Mouse (Mus musculus) ES-E14 (cell line): ENCODE measurements around the gene Dnah6.

Experiments used
- CHD2 ChIP-seq: IDR thresholded peaks from 2 replicates; pipeline ENCODE4 v1.6.1; 2014; ENCODE audit warnings: mild to moderate bottlenecking, low read depth, low read length, inconsistent platforms
- HCFC1 ChIP-seq: IDR thresholded peaks from 2 replicates; pipeline ENCODE4 v1.6.1; 2012; ENCODE audit warnings: low read length, inconsistent platforms, borderline replicate concordance; ENCODE audit not compliant: insufficient read depth
- MAFK ChIP-seq: IDR thresholded peaks from 2 replicates; pipeline ENCODE4 v1.6.1; 2014; ENCODE audit warnings: mild to moderate bottlenecking, low read depth, low read length, inconsistent platforms; ENCODE audit not compliant: insufficient read depth
- ZNF384 ChIP-seq: IDR thresholded peaks from 2 replicates; pipeline ENCODE4 v1.6.1; 2012; ENCODE audit warnings: low read depth, low read length, inconsistent platforms

DNA sequence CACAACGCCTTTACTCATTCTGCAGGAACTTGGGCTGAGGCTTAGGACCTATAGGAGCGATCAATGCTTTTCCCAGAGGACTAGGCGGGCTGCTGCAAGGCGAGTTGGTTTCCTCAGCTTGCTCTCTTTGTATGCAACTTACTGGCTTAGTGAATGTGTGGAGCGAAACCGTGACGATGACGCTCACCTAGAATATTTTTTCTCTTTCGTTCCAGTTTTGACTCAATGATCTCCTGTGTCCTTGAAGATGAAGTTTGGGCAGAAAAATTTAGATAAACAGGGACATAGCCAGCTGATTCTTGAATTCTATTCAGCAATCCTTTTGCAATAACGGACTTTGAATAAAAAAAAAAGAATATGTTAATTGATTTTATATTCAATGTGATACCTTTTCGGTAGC is 101.1 kb downstream of the Dnah6 start:
- TF ChIP-seq CHD2 (no peak), ZNF384 (no peak), MAFK (no peak), HCFC1 (no peak)
